Mouse (Mus musculus) forebrain, embryonic 16.5 days (tissue): ENCODE measurements around the gene Coq8a. TPM values are rescaled to one million over a fixed set of nuclear protein-coding genes. Genes with fewer than 3 reads are reported as not detected.

ENCODE experiments used
- ATAC-seq: fragments of 200-750 bp; cut with Nextera tagmentation; 2 replicates; pipeline ENCODE4 v1.8.0; 2017; ENCODE audit warnings: mild to moderate bottlenecking, moderate library complexity
- H3K27ac ChIP-seq: fragments of 300-500 bp; sonication (generic); 2 replicates; pipeline ENCODE4 v1.5.1; 2014; ENCODE audit warnings: low read length, control low read depth
- H3K27me3 ChIP-seq: fragments of 300-500 bp; sonication (generic); replicated peaks from 2 replicates; pipeline ENCODE4 v1.6.1; 2014; ENCODE audit warnings: low read length; ENCODE audit not compliant: control insufficient read depth, insufficient read depth
- H3K36me3 ChIP-seq: fragments of 300-500 bp; sonication (generic); 2 replicates; pipeline ENCODE4 v1.6.1; 2014; ENCODE audit not compliant: control insufficient read depth, insufficient read depth
- H3K4me1 ChIP-seq: fragments of 300-500 bp; sonication (generic); replicated peaks from 2 replicates; pipeline ENCODE4 v1.6.1; 2014; ENCODE audit warnings: low read length; ENCODE audit not compliant: control insufficient read depth, insufficient read depth
- H3K4me2 ChIP-seq: fragments of 300-500 bp; sonication (generic); 2 replicates; pipeline ENCODE4 v1.6.1; 2014; ENCODE audit warnings: mild to moderate bottlenecking, low read length, control low read depth
- H3K4me3 ChIP-seq: fragments of 300-500 bp; sonication (generic); replicated peaks from 2 replicates; pipeline ENCODE4 v1.5.1; 2014; ENCODE audit warnings: mild to moderate bottlenecking, low read length, control low read depth
- H3K9ac ChIP-seq: fragments of 300-500 bp; sonication (generic); replicated peaks from 2 replicates; pipeline ENCODE4 v1.6.1; 2014; ENCODE audit warnings: low read depth, low read length, control low read depth
- H3K9me3 ChIP-seq: fragments of 300-500 bp; sonication (generic); 2 replicates; pipeline ENCODE4 v1.6.1; 2016; ENCODE audit warnings: low read length; ENCODE audit not compliant: control insufficient read depth
- WGBS: fragments of 180-500 bp; shearing (Covaris S2); extraction: QIAGEN DNeasy Blood & Tissue Kit; methylation state at CpG from one replicate; pipeline ENCODE4 v1.1.7; 2014; 5-methylcytosine and 5-hydroxymethylcytosine counted together
- polyA plus RNA-seq: library from polyadenylated mRNA; unstranded; fragments of >200 nt; fragmentation: Nextera tagmentation; extraction: Ambion mirVana; gene quantifications from 2 replicates; pipeline ENCODE4 v1.2.1, GENCODE M21; 2015

Coq8a gene
- 4.1 and 5.1 TPM in 2 replicates for polyA plus RNA-seq

- Histone ChIP-seq H3K4me2 (no peak within 1 kb of the TSS), H3K9me3 (no peaks in the 10 kb centered on the region), H3K27ac (no peak within 1 kb of the TSS), H3K9ac (no peak within 1 kb of the TSS), H3K36me3 (no peaks in the 10 kb centered on the region), H3K4me3 (no peak within 1 kb of the TSS), H3K27me3 (peaks cover 3% of the 10 kb centered on the region; the same call in 1 of the 2 replicates), H3K4me1 (peaks cover 12% of the 10 kb centered on the region)
- 75% methylated on average over 4 of the region's 4 CpGs for WGBS
- ATAC-seq = no peak
These were observed at the start of gene Coq8a for GRCm38 (mm10) chr1:180198959-180199714. TSS of gene Coq8a (minus strand) at chr1:180199602.

- Histone ChIP-seq H3K4me2 (no peak overlapping the region), H3K27ac (no peak overlapping the region), H3K4me3 (no peak overlapping the region), H3K9ac (no peak overlapping the region), H3K9me3 (no peaks in the 10 kb centered on the region), H3K36me3 (no peaks in the 10 kb centered on the region), H3K27me3 (peaks cover 3% of the 10 kb centered on the region; the same call in 1 of the 2 replicates), H3K4me1 (peaks cover 6% of the 10 kb centered on the region)
- WGBS = 95% methylated on average over 7 of the region's 7 CpGs
- ATAC-seq = no peak
These were observed 49.3 kb upstream of the Coq8a start for GRCm38 (mm10) chr1:180248593-180249146.

- Histone ChIP-seq H3K9ac (no peak overlapping the region), H3K4me2 (no peak overlapping the region), H3K27ac (no peak overlapping the region), H3K9me3 (no peaks in the 10 kb centered on the region), H3K36me3 (no peaks in the 10 kb centered on the region), H3K4me1 (peaks cover 6% of the 10 kb centered on the region), H3K4me3 (no peak overlapping the region), H3K27me3 (peaks cover 3% of the 10 kb centered on the region; the same call in 1 of the 2 replicates)
- ATAC-seq = no peak
- WGBS = 91% methylated on average over 7 of the region's 7 CpGs
These were observed 48.5 kb upstream of the Coq8a start for GRCm38 (mm10) chr1:180247901-180248300.

DNA sequence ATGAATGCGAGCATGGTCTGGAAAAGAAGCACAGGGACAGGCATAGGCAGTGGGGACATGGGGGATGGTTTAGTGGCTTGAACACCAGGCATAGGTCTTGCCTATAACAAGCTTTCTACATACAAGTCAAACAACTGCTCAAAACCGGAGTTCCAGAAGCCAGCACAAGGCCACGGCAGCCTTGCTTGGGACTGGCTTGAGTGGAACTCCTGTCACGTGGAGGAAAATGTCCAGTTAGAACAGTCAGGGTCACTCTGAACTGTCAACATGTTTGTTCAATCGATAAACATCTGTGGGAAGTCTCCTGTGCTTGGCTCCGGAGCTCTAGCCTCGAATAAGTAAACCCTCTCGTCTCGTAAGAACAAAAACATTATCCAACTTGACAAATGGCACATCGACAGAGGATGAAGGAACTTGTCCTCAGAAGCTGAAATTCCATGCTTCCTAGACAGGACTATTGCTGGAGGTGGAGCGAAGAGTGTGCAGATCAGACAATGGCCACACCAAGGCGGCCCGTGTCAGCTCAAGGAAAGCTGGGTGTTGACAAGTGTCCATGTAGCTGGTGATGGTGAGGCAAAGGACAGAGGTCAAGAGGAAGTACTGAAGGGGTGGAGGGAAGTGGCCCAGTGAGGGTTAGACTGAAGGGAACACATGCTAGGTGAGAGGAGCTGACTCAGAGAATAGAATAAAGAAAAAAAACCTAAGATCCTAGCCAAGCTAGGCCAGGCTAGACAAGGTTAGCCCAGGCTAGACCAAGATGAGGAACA, 46.5 kb upstream of the Coq8a start:
- H3K4me3 ChIP-seq = no peak overlapping the region
- peaks cover 3% of the 10 kb centered on the region; the same call in 1 of the 2 replicates for H3K27me3 ChIP-seq
- no peaks in the 10 kb centered on the region for H3K36me3 ChIP-seq
- H3K4me1 ChIP-seq = peaks cover 6% of the 10 kb centered on the region
- H3K9me3 ChIP-seq = no peaks in the 10 kb centered on the region
- no peak overlapping the region for H3K9ac ChIP-seq
- H3K27ac ChIP-seq = no peak overlapping the region
- H3K4me2 ChIP-seq = no peak overlapping the region
- ATAC-seq = no peak
- 91% methylated on average over 13 of the region's 13 CpGs for WGBS

GRCm38 (mm10) chr1:180231729-180232128, 32.3 kb upstream of the Coq8a start:
- ATAC-seq = no peak
- Histone ChIP-seq H3K4me2 (no peak overlapping the region), H3K27ac (no peak overlapping the region), H3K4me3 (no peak overlapping the region), H3K4me1 (no peaks in the 10 kb centered on the region), H3K36me3 (no peaks in the 10 kb centered on the region), H3K27me3 (no peaks in the 10 kb centered on the region), H3K9ac (no peak overlapping the region), H3K9me3 (peaks cover 4% of the 10 kb centered on the region)
- 57% methylated on average over 3 of the region's 3 CpGs for WGBS

DNA sequence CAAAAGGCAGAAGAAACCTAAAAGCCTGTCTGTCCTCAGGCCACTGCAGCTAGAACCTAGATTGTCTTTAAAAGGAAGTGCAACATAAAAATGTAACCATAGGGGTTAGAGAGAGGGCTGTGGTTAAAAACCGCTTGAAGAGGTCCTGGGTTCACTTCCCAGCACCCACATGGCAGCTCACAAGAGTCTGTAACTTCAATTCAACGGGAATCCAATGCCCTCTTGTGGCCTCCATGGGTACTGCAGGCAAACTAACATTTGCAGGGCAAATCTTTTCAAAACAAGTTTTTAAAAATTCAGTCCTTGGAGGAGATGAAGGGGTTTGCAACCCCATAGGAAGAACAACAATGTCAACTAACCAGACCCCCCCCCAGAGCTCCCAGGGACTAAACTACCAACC, 31.2 kb upstream of the Coq8a start:
- Histone ChIP-seq H3K9me3 (peaks cover 4% of the 10 kb centered on the region), H3K27me3 (no peaks in the 10 kb centered on the region), H3K4me1 (peaks cover 3% of the 10 kb centered on the region; the same call in 1 of the 2 replicates), H3K4me2 (no peak overlapping the region), H3K27ac (no peak overlapping the region), H3K4me3 (no peak overlapping the region), H3K9ac (no peak overlapping the region), H3K36me3 (no peaks in the 10 kb centered on the region)
- 17% methylated on average over 2 of the region's 2 CpGs for WGBS
- no peak for ATAC-seq

- H3K36me3 ChIP-seq = no peaks in the 10 kb centered on the region
- peaks cover 3% of the 10 kb centered on the region; the same call in 1 of the 2 replicates for H3K4me1 ChIP-seq
- H3K4me3 ChIP-seq = no peak overlapping the region
- H3K4me2 ChIP-seq = no peak overlapping the region
- no peak overlapping the region for H3K9ac ChIP-seq
- H3K27me3 ChIP-seq = no peaks in the 10 kb centered on the region
- no peak overlapping the region for H3K27ac ChIP-seq
- 87% methylated on average over 7 of the region's 7 CpGs for WGBS
- no peak for ATAC-seq
- peaks cover 4% of the 10 kb centered on the region for H3K9me3 ChIP-seq
These were observed 30.5 kb upstream of the Coq8a start for GRCm38 (mm10) chr1:180229906-180230305.

DNA sequence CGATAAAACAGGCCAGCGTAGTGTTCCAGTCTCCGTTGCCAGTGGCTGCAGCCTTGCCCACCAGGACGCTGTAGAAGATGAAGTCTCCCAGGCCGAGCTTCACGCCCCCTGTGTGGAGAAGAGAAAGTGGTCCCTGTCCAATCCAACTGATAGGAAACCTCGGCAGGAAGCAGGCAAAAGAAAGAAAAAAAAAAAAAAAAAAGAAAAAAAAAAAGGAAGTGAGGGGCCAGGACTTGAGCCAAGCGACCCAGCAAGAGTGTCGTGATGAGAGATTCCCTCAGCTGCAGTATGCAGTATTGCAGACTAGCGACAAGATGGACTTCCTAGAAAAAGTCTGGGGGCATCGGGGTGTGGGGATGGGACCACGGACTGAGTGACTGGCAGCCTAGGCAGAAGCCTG, 29.5 kb upstream of the Coq8a start:
- H3K4me3 ChIP-seq = no peak overlapping the region
- peaks cover 3% of the 10 kb centered on the region; the same call in 1 of the 2 replicates for H3K4me1 ChIP-seq
- no peaks in the 10 kb centered on the region for H3K27me3 ChIP-seq
- no peaks in the 10 kb centered on the region for H3K36me3 ChIP-seq
- 87% methylated on average over 12 of the region's 12 CpGs for WGBS
- no peak for ATAC-seq
- no peak overlapping the region for H3K4me2 ChIP-seq
- H3K9ac ChIP-seq = no peak overlapping the region
- H3K27ac ChIP-seq = no peak overlapping the region
- peaks cover 4% of the 10 kb centered on the region for H3K9me3 ChIP-seq

DNA sequence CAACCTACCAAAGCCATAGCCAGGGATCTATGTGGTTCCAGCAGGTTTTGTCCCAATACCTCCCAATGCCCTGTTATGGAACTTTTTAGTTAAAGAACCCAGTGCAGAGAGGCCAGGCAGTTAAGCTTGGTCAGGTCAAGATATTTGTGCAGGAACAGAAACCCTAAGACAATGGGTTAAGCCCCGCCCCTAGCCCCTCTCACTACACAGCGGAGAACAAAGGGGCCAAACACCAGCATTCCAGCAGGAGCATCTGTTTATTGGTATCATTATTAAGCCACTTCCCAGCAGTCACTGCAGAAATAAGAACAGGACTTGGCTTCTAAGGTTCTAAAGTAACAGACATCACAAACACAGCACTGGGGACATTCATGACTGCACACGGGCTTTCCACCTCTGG, 27.4 kb upstream of the Coq8a start:
- Histone ChIP-seq H3K27ac (no peak overlapping the region), H3K4me1 (peaks cover 3% of the 10 kb centered on the region; the same call in 1 of the 2 replicates), H3K36me3 (no peaks in the 10 kb centered on the region), H3K4me2 (no peak overlapping the region; the same call in 1 of the 2 replicates), H3K4me3 (no peak overlapping the region), H3K9me3 (peaks cover 4% of the 10 kb centered on the region), H3K27me3 (no peaks in the 10 kb centered on the region), H3K9ac (no peak overlapping the region)
- 79% methylated on average over 3 of the region's 3 CpGs for WGBS
- ATAC-seq = no peak
